Mouse (Mus musculus) intestine, embryonic 14.5 days (tissue): Measurements from ENCODE around the gene Tmcc3. TPM values are rescaled to one million over a fixed set of nuclear protein-coding genes. Genes with fewer than 3 reads are reported as not detected.

Experiments used
- ATAC-seq: fragments of 200-750 bp; cut with Nextera tagmentation; replicated peaks from 2 replicates; pipeline ENCODE4 v1.8.0; 2017; ENCODE audit warnings: low read depth, moderate number of reproducible peaks, moderate TSS enrichment, moderate library complexity; ENCODE audit not compliant: low FRiP score, low TSS enrichment
- DNase-seq: peaks from one replicate; pipeline ENCODE4 v3.0.0-alpha.2; 2018; ENCODE audit warnings: low spot score
- H3K27ac ChIP-seq: fragments of 300-500 bp; sonication (generic); 2 replicates; pipeline ENCODE4 v1.5.1; 2014; ENCODE audit warnings: low read depth, mild to moderate bottlenecking, control low read depth
- H3K27me3 ChIP-seq: fragments of 300-500 bp; sonication (generic); replicated peaks from 2 replicates; pipeline ENCODE4 v1.6.1; 2014; ENCODE audit warnings: low read length, control low read depth; ENCODE audit not compliant: control insufficient read depth, insufficient read depth
- H3K36me3 ChIP-seq: fragments of 300-500 bp; sonication (generic); 2 replicates; pipeline ENCODE4 v1.6.1; 2014; ENCODE audit warnings: low read length, control low read depth; ENCODE audit not compliant: control insufficient read depth, insufficient read depth
- H3K4me1 ChIP-seq: fragments of 300-500 bp; sonication (generic); replicated peaks from 2 replicates; pipeline ENCODE4 v1.6.1; 2014; ENCODE audit warnings: low read length, control low read depth, mixed read lengths; ENCODE audit not compliant: control insufficient read depth, insufficient read depth
- H3K4me2 ChIP-seq: fragments of 300-500 bp; sonication (generic); 2 replicates; pipeline ENCODE4 v1.6.1; 2014; ENCODE audit warnings: low read length
- H3K4me3 ChIP-seq: fragments of 300-500 bp; sonication (generic); 2 replicates; pipeline ENCODE4 v1.5.1; 2014; ENCODE audit warnings: low read depth, low read length, control low read depth, mixed read lengths
- H3K9ac ChIP-seq: fragments of 300-500 bp; sonication (generic); 2 replicates; pipeline ENCODE4 v1.6.1; 2014; ENCODE audit warnings: mild to moderate bottlenecking, low read length
- H3K9me3 ChIP-seq: fragments of 300-500 bp; sonication (generic); 2 replicates; pipeline ENCODE4 v1.6.1; 2016; ENCODE audit warnings: low read length, control low read depth; ENCODE audit not compliant: control insufficient read depth
- WGBS: fragments of 180-500 bp; shearing (Covaris S2); extraction: QIAGEN DNeasy Blood & Tissue Kit; methylation state at CpG from one replicate; pipeline ENCODE4 v1.1.7; 2014; 5-methylcytosine and 5-hydroxymethylcytosine counted together
- polyA plus RNA-seq: library from polyadenylated mRNA; unstranded; fragments of >200 nt; fragmentation: Nextera tagmentation; extraction: Ambion mirVana; gene quantifications from 2 replicates; pipeline ENCODE4 v1.2.1, GENCODE M21; 2014

Gene Tmcc3
- polyA plus RNA-seq, 1 experiment from 2014 or later = 10.4 TPM

DNA sequence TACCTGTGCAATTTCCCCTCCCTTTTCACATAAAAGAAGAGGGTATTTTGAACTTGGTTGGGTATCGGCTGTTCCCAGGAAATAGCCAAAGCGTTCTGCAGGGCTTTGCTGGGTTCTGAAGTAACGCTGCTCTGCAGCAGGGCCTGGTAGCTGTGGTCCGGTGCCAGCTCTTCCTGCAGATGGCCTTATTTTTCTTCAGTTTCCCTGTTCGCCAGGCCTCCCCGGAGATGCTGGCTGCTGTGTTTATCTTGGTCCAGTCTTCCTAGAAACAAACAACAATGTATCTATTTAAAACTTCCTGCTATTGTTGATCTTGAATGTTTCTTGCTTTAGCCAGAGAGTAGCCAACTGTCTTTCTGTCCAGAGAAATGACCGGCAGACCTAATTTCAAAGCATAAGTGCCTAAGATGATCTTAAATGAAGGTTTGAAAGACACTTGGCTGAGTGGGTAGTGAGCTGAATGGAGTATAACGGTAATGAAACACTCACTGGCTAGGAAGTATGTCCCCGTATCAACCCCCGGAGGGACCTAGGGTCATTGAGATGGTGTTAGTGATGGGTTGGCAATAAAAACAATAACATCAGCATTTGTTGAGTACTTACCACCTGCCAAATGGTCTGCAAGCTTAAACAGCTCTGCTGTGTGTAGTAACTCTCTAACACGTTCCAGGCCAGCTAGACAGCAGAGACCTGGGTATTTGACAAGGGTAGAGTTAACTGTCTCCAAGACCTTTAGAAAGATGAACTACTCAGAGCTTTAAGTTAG lies 39.3 kb downstream of the Tmcc3 start:
- 61% methylated on average over 11 of the region's 11 CpGs for WGBS
- Histone ChIP-seq H3K9ac (no peak overlapping the region), H3K4me1 (no peaks in the 10 kb centered on the region), H3K27me3 (no peaks in the 10 kb centered on the region), H3K36me3 (no peaks in the 10 kb centered on the region), H3K27ac (no peak overlapping the region), H3K9me3 (no peaks in the 10 kb centered on the region), H3K4me3 (no peak overlapping the region), H3K4me2 (no peak overlapping the region)
- ATAC-seq = no peak
- no peak for DNase-seq

DNA sequence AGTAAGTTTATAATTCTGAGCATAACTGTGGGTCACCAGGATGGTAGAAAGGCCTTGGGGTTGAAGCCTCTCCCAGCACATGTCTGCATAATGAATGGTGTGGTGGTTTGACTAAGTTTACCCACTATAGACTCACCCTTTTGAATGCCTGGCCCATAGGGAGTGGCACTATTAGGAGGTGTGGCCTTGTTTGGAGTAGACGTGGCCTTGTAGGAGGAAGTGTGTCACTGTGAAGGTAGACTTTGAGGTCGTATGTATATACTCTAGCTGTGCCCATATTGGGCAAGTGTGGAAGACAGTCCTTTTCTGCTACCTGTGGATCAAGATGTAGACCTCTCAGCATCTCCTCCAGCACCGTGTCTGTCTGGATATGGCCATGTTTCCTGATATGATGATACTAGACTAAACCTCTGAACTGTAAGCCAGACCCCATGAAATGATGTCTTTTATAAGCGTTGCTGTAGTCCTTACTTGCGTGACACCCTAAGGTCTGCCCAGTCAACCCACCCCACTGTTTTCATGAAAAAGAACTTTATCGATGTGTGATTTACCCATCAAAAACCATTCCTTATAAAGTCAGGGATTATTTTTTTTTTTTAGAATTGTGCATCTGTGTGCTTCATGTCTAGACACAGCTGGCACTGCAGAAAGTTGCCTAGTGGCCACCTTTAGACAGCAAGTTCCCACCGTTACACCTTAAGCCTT lies 40.6 kb downstream of the Tmcc3 start:
- WGBS = 91% methylated on average over 7 of the region's 7 CpGs
- Histone ChIP-seq H3K27me3 (no peaks in the 10 kb centered on the region), H3K27ac (no peak overlapping the region), H3K9me3 (no peaks in the 10 kb centered on the region), H3K4me3 (no peak overlapping the region), H3K9ac (no peak overlapping the region), H3K36me3 (no peaks in the 10 kb centered on the region), H3K4me1 (no peaks in the 10 kb centered on the region), H3K4me2 (no peak overlapping the region)
- DNase-seq = no peak
- ATAC-seq = no peak

DNA sequence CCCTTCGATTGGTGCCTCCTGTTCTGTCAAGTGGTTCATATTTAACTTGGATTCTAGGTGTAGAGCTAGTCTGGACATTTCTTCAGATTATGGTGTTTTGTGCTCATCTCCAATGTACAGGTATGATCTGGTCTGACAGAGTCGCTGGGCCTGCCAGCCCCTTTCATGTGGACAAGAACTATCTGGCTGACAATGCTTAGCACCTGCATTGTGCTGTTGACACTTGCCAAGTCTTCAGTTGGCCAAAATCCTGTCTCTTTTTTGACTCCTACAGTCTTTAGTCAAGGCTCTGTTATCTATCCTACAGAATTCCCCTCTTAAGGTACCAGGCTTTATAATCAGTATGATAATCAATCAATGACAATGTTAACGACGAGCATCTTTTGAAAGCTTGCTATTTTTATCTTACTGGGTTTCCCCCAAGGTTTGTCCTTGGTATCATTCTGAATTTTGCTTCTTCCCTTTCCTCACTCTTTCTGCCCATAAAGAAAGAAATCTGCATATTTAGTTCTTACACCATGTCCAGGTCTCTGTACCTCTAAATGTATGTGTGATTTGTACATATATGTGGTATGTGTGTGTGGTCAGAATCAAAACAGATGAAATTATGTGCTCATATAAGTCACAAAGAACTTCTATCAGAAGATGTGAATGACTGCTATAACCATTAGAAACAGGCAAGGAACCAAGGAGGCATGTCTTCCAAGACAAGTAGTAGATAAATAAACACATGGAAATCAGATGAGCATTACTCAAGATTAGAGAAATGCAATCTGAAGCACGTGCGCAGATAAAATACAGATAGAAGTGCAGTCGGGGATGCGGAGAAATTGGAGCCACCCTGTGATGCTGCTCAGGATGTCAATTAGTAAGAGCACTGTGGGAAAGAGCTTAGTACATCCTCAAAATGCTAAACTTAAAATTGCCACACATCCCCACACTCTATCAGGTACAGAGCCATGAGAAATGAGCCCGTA lies 41.4 kb downstream of the Tmcc3 start:
- 83% methylated on average over 9 of the region's 9 CpGs for WGBS

DNA sequence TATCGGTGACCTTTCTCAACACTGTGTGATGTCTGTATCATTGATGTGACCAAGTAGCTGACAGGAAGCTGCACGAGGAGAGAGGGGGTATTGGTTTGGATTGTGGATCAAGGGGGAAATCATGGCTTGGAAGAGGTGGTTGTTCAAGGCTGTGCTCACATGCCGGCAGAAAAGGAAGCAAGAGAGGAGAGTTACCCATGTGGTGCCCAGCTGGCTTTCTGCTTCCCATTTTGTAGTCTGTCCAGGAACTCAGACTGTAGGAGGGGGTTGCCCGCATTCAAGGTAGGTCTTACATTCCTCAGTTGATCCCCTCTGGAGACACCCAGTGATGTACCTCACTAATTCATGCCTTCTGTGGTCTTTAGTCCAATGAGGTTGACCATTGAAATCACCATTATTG lies 42.3 kb downstream of the Tmcc3 start:
- H3K4me3 ChIP-seq = no peak overlapping the region
- DNase-seq = no peak
- WGBS = 74% methylated on average over 4 of the region's 4 CpGs
- no peaks in the 10 kb centered on the region for H3K9me3 ChIP-seq
- ATAC-seq = no peak
- no peak overlapping the region for H3K9ac ChIP-seq
- H3K36me3 ChIP-seq = no peaks in the 10 kb centered on the region
- H3K27me3 ChIP-seq = no peaks in the 10 kb centered on the region
- H3K4me1 ChIP-seq = no peaks in the 10 kb centered on the region
- no peak overlapping the region for H3K4me2 ChIP-seq
- no peak overlapping the region for H3K27ac ChIP-seq

More for the DNA sequence above, 41.4 kb downstream of the Tmcc3 start:
- Histone ChIP-seq H3K36me3 (no peaks in the 10 kb centered on the region), H3K9me3 (no peaks in the 10 kb centered on the region), H3K4me2 (no peak overlapping the region), H3K27ac (no peak overlapping the region), H3K4me3 (no peak overlapping the region), H3K9ac (no peak overlapping the region), H3K27me3 (no peaks in the 10 kb centered on the region), H3K4me1 (no peaks in the 10 kb centered on the region)
- DNase-seq = no peak
- ATAC-seq = no peak

DNA sequence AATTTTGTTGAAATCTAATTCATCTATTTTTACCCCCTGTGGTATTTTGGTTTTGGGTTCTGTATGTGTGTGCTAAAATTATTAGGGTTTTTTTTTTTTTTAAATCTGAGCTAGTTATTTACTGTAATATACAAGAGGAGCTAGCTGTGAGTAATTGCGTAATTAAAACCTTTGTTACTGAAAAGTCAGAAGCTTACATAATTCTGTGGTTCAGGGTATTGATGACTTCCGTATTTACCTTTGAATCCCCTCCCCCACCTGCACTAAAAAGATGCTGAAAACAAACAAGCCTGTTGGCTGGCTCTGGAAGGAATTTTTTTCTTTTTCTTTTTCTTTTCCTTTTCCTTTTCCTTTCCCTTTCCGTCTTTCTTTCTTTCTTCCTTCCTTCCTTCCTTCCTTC lies 42.7 kb downstream of the Tmcc3 start:
- Histone ChIP-seq H3K9ac (no peak overlapping the region), H3K4me1 (no peaks in the 10 kb centered on the region), H3K27ac (no peak overlapping the region), H3K4me3 (no peak overlapping the region), H3K4me2 (no peak overlapping the region), H3K9me3 (no peaks in the 10 kb centered on the region), H3K36me3 (no peaks in the 10 kb centered on the region), H3K27me3 (no peaks in the 10 kb centered on the region)
- no peak for ATAC-seq
- no peak for DNase-seq
- WGBS = 75% methylated on average over 3 of the region's 3 CpGs

DNA sequence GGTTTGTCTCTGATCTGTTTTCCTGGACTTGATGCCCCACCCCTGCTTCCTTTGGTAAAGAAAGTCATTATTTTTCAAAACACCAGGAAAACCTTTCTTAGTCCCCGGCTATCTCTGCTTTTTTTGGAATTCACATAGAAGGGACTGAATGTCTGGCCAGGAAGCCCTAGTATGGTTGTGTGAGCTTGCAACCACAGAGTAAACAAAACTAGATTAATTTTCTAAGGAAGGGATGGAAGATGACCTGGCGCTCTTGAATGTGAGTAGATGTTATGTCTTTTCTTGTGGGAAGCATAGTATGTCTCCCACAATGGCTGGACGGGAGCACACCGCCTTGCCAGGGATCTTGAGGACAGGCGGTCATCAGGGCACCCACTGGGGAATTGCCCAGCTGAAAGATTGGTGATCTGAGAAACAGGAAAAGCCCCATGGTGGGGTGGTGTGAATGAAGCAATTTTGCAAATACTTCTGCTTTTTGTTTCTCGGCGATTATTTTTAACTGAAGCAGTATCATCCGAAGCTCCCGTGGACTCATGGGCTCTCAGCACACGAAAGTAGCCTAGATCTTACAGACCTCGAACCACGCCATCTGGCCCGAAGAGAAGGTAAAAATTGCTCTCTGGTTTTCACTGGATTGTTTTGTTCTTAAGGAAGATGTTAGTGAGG lies 44.9 kb downstream of the Tmcc3 start:
- DNase-seq (no peak), ATAC-seq (no peak)
- WGBS = 82% methylated on average over 13 of the region's 13 CpGs
- H3K9ac ChIP-seq = no peak overlapping the region
- H3K4me2 ChIP-seq = no peak overlapping the region
- no peaks in the 10 kb centered on the region for H3K27me3 ChIP-seq
- no peak overlapping the region for H3K4me3 ChIP-seq
- no peaks in the 10 kb centered on the region for H3K9me3 ChIP-seq
- H3K36me3 ChIP-seq = no peaks in the 10 kb centered on the region
- H3K4me1 ChIP-seq = no peaks in the 10 kb centered on the region
- no peak overlapping the region for H3K27ac ChIP-seq

DNA sequence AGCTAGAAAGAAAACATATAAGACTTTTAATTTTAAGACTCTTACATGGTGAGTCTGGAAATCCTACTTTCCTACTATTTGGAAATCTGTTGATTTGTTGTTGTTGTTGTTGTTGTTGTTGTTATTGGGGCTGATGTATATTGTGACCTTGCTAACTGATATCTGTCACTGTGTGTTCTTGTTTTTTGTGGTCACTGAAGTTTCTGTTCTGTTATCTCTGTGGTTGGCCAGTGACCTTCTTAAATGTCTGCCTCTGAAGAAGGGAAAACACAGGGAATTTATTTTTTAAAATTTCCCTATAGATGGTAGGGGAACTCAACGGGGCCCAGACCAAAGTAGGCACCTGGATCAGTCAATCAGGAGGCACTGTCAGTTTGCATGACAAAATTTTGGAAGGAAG lies 48.9 kb downstream of the Tmcc3 start:
- H3K9ac ChIP-seq = no peak overlapping the region
- H3K9me3 ChIP-seq = no peaks in the 10 kb centered on the region
- H3K27me3 ChIP-seq = no peaks in the 10 kb centered on the region
- no peak overlapping the region for H3K4me2 ChIP-seq
- H3K36me3 ChIP-seq = no peaks in the 10 kb centered on the region
- H3K4me3 ChIP-seq = no peak overlapping the region
- no peak for ATAC-seq
- 72% methylated on average over 1 of the region's 1 CpGs for WGBS
- H3K27ac ChIP-seq = no peak overlapping the region
- no peaks in the 10 kb centered on the region for H3K4me1 ChIP-seq
- no peak for DNase-seq

DNA sequence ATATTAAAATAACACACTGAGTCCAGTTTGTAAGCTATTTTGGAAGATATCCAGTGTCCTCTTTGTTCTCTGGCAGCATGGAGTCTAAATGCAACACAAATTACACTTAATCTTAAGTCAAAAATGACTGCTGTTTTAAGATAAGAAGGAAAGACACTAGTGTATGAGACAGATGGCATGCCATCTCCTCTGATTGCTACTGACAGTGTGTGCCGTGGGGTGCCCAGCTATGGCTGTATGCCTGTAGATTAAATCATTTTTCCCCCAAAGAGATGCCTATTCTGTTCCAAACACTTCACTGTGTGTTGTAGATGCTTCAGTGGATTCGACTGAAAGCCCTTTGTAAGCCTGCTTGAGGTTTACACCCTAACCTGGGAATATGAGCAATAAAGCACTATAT lies 59.5 kb downstream of the Tmcc3 start:
- Histone ChIP-seq H3K4me1 (no peaks in the 10 kb centered on the region), H3K4me3 (no peak overlapping the region), H3K27me3 (no peaks in the 10 kb centered on the region), H3K9ac (no peak overlapping the region), H3K9me3 (no peaks in the 10 kb centered on the region), H3K27ac (no peak overlapping the region), H3K4me2 (no peak overlapping the region), H3K36me3 (no peaks in the 10 kb centered on the region)
- ATAC-seq (no peak), DNase-seq (no peak)
- 74% methylated on average over 2 of the region's 2 CpGs for WGBS
